Mouse (Mus musculus) right cerebral cortex, postnatal 25 days (tissue): ENCODE measurements around the gene Mgmt.

Experiments used
- DNase-seq: peaks from one replicate; pipeline ENCODE4 v3.0.0; 2022

Gene Mgmt

DNA sequence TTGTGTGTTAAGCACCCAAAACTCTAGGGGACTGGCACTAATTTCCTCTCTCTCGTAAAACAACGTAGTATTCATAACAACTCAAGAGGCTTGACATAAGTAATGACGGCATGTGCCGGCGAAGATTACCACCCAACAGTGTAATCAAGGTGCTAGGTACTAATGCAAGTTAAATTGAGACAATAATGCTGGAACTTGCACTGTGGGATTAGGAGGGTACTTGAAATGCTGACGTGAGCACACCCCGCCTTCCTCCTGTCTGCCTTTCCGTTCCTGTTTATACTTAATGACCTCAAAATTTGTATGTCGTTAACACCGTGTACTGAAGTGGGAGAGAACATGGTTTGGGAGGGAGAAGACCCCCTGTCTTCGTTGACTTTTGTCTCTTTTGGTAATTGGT, 110.9 kb downstream of the Mgmt start:
- DNase-seq: no peak

DNA sequence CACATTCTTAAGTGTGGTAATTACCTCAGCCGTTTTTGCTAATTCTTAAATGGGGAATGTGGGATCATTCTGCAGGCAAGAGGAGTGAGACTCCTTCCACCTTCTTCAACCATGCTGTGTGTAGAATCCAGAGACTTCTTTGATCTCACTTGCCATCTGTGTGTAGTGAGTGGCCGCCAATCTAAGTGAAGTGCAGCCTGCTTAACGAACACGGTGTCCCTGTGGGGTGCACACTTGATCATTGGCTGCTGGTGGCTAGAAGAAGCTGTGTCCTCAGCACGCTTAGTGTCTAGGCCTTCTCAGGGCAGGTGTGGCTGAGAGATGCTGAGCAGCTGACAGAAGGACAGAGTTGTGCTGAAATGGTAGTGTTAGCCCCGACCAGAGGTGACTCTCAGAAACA, 113.9 kb downstream of the Mgmt start:
- no peak for DNase-seq

DNA sequence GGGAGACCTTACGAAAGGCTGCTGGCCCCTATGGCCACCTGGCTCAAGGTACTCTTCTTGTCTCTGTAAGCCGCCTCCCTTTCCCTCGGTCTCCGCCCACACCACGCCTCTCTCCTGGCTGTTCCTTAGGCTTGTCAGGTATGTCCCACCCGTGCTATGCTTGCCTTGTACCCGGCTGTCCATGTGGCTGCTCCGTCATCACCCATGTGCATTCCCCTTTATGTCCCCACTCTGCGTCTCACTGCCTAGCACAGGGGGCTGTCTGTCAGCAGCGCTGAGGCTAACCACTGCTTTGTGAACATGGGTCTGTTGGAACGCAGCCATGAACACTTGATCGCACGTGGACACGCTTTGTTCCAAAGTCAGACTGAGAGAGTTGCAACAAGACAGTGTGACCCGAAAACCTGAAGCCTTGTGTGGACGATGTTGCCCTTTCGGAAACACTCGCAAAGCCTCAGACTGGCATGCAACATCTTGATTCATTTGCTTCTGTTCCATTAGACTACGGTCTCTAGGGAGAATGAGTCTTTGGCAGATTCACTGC, 115.4 kb downstream of the Mgmt start:
- no peak for DNase-seq

DNA sequence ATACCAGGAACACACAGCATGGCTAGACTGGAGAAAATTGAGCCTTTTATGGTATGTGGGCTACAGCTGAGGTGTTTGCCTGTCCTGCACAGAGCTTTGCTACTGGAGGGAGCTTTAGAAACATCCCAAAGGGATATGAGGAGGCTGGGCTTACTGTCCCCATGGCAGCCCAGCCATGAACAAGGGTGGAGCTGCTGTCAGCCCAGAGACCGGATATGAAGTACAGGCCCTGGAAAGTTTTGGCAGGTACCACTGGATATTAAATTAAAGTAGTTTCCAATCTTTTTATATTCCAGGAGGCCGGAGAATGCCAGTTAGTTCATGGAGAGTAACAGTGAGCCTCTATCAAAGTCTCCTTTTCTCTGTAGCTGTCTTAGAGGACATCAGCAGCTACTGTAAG, 116.0 kb downstream of the Mgmt start:
- no peak for DNase-seq

DNA sequence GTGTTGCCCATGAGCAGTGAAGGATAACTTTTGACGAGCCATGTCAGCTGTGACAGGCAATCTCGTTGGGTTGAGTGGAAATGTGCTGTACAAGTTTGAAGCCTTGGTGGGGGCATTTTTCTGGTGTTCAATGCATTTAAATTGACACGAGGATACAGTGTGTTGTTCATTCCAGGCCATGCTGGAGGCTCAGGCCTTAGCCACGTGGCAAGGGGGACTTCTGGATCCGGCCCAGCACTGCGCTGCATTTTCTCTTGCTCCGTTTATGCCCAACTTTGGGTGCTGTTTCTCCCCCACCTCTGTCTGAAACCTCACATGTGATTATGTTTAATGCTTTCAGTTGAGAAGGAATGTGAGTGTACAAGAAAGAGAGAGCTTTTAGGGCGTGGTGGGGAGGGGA, 118.3 kb downstream of the Mgmt start:
- no peak for DNase-seq

DNA sequence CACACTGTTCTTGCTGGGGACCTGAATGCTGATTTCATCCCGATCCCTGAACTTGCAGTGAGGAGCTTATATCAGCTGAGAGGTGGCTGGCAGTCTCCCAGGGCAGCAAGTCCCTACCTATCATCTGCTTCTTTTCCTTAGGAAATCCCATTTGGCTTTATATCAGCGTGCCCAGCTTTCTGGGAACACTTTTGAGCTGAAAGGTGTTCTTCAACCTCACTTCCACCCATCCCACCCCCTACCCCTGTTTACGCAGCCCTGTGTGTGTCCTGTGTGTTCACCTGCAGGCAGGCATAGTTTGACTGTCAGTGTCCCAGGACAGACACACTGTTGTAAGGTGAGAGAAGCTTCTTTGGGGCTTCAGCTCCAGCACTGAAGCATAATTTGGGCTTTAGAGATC, 119.0 kb downstream of the Mgmt start:
- no peak for DNase-seq

DNA sequence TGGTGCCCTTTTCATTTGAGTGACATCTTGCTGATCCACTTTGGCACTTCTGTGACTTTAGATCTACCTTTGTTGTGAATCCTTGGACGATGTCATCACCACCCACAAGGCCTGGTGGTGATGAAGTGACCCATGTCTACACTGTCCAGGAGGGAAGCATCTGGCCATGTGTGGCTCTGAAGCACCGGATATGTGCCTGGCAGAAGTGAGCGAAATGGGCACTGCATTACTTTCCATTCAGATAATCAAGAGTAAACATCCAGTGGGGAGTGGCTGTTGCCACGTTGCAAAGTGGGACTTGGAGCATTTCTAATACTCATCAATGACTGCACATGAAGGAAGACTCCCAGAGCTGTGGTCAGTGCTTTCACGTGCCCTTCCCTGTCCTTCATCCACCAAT, 124.2 kb downstream of the Mgmt start:
- no peak for DNase-seq

DNA sequence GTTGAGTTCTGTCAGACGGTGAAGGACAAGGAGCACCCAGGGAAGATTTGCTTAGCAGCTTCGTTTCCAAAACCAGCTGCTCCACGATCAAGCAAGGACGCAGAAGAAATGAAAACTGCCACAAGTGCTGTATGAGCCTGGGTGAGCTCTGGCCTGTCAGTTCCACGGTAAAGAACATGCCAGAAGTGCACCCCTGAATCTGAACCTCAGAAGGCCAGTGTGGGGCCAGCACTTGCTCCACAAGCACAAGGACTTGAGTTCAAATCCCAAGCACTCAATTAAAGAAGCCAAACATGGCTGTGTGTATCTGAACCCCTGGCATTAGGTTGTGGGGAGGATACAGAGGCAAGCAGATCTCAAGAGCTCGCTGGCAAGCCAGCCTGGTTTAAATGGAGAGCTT, 125.8 kb downstream of the Mgmt start:
- no peak for DNase-seq

DNA sequence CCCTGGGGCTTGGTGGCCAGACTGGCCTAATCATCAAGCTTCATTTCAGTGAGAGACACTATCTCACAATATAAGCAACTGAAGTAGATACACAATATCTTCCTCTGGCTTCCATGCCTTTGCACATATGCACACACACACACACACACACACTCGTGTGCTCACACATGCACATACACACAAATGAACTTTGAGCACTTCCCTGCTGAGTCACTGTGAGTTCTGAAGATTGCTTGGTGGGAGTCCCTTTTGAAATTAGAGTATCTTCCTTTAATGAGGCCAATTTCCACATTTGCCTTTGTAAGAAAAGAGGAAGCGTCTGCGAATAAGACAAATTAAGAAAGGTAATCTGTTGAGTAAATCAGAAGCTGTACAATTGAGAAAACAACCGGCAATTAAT, 136.4 kb downstream of the Mgmt start:
- DNase-seq: no peak

DNA sequence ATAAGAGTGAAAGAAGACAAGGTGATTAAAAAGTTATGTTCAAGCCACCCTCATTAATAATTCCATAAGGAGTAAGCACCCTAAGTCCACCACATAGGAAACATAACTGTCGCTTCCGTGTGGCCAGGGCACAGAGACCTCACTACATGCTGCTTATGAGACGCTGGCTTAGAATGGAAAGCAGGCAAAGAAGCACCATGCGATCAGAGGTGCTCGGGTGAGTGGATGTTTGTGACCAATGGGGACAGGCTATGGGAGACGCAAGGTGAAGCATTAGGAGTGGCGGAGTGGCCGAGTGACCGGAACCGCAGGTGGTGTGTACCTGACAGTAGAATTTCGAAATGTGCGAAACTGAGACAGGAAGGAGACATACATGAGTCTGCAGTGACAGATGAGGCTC, 138.8 kb downstream of the Mgmt start:
- DNase-seq: no peak

DNA sequence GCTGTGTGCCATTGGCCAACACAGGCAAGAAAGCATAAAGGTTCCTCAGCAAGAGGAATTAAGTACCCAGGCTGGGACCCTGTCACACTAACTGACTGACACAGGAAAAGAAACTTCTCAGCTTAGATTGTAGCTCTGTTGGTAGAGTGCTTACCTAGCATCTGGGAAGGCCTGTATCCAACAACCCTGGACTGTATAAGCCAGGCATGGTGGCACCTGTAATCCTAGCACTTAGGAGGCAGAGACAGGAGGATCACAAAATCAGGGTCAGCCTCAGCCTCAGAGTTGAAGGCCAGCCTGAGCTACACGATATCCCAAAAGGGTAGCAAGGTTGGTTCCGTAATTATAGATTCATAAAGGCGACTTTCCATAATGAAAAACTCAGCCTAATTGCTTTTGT, 140.6 kb downstream of the Mgmt start:
- DNase-seq: no peak

DNA sequence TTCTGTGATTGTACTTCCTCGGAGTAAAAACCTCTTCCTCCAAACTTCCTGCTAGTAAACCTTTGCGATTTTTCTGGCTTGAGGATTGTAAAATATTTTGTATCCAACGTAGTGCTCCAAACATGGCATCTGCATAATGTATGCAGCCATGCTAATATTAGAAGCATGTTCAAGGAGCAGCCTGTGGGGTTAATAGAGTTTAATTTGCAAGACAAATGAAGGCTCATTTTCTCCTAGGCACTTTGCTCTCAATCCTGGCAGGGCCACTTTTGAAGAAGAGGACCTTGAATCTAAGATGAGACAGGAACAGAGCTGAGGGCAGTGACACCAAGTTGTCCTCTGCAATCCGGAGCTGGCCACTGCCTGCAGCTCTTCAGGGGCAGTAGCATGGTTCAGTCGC, 141.5 kb downstream of the Mgmt start:
- no peak for DNase-seq

DNA sequence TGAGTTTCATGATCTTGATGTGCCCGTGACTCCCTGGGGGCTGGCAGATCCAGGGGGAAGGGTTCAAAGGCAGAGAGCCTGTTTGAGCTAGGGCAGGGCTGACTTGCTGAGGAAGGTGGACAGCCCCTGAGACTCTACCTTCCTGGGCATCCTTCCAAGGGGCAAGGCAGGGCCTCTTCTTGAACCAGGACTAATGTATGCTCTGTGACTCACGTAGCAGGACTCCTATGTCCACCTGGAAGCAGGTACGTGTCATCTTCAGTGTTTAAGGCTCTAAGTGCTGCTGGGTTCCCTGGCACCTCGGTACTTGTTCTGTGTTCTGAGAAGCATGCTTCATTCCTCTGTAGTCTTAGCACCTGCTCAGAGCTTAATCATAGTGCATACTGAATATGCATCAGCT, 143.1 kb downstream of the Mgmt start:
- no peak for DNase-seq

DNA sequence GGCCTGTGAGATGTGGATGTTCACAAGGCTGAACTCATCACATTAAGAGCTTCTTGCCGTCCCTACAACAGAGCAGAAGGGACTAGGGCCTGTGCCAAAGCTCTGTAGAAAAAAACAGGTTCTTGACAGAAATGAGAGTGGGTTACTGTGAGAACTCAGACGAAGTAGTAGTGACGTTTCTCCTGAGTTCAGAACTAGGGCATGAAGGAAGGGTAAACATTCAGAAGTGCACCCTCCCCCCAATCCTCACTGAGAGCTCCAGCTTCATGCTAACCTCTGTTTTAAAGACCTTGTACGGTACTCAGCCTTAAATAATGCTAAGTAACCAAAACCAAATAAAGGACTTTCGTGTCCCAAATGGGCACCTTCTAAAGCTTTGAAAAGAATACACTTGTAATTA, 143.5 kb downstream of the Mgmt start:
- no peak for DNase-seq

DNA sequence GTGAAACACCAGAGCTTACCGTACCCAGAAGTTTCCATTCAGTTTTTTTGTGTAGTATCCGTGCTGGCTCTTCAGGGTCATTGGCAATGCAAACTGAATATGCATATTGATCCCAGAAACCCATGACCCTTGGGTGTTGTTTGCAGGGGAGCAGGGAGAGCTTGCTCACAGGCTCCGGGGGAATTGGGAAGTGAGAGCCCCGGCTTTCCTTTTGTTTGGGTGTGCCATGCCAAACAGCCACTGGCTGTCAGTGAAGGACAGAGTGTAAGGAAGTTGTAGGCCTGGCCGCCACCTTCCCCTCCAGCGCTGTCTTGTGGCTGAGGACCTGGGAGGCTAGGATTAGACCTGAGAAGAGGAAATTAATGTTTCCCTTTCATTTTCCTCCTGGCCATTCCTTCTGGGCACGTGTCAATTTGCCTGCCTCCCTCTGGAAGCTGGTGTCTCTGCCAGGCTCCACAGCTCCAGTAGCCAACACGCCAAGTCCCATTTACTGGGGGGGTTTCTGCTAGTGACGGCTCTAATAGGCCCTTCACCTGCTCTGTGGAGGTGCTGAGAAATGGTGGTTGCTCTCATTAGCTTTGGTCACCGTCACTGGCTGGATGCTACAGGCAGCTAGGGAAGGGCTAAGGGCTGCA, 144.0 kb downstream of the Mgmt start:
- no peak for DNase-seq

DNA sequence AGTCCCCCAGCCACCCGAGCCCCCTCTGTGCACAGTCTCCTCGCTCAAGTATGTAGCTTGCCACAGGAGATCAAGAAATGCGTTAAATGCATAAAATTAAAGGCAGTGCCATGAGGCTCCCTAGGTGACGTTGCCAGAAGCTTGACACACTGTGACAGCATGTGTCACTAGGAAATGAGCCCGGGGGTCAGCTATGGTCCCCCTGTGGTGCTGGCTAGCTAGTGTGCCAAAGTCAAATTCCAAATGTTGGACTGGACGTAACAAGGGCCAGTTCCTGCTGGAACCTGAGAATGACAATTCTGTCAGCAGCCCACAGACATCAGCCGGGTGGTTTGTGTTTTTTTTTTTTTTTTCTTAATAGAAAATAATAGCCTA, 144.5 kb downstream of the Mgmt start:
- DNase-seq: no peak

DNA sequence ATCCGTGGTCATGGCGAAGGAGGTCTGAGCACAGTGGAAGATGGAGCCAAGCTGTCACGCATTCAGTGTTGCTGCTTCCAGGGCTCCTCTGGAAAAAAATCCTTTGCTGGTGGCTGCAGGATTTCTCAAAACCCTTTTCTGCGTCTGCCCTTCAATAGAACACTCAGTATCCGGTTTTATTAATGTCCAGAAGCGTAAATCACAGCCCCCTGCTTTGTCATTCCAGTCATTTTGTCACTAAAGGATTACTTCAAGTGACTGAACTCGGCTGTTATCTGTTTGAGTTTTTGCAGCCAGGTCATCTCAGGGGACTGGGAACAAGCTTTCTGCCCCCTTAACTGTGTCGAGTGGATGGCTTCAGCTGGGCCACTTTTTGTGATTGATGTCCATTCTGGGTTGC, 146.2 kb downstream of the Mgmt start:
- DNase-seq: no peak

DNA sequence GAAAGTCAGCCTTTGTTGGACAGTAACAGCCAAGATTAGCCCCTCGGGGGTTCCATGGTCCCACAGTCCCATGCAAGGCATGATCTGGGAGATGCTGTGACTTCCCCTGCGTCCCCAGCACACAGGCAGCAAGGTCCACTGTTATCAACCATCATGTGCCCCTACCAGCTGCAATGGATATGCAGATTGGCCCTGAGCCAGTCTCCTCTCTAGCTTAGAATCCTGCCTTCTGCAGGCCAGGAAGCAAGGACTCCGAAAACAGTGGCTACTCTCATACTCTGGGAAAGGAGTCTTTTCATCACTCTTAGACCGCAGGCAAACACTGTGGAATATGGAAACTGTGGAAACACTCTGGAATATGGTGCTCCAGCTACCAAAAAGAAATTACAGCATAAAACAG, 152.5 kb downstream of the Mgmt start:
- no peak for DNase-seq

DNA sequence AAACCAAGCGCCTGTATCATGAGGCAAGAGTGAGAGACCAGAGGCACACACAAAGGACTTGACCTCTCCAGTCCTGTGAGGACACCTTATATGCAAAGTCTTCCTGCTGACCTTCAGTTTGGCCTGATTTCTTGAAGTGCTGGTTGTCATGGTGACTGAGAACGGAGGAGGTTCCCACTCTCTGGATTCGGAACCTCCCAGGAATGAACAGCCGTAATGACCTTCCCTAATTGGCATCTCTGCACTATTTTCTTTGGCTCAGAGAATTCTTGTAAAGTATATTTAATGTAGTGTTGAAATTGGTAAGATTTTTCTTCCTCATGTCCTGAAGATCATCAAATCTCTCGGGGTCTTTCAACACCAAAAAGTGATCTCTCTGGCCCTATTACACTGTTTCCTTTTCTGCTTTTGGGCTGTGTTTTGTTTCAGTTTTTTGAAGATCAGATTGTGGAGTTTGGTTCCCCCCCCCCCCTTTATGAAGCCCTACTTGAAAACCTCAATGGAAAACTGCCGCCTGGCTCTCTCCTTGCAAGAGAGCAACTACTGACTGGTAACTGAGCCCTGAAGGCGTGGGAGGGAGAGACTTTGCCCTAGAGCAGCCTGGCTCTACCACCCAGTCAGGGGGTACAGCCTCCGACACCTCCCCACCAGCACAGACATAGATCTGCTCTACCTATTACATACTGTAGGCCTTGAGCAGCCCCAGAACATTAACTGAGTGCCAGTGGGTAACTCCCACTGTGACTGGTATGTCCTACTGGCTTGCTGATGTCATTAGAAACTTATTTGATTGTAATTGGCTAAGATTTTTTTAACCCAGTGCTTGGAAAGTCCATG, 153.9 kb downstream of the Mgmt start:
- no peak for DNase-seq

DNA sequence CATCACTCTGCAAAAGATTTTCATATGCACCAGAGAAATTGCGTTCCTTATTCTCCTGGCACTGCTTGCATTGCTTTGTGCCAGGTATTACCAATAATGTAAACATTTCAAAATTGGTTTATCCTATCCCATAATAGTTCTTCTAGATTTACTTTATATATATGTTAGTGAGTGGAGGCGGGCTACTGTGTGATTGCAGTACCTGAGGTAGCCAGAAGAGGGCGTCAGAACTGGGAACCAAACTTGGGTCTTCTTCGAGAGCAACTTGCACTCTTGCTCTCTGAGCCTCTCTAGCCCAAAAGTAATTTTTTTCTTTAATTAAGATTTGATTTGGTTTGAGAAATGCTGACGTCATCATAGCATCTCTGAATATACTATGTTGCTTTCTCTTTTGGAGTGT, 159.9 kb downstream of the Mgmt start:
- no peak for DNase-seq

DNA sequence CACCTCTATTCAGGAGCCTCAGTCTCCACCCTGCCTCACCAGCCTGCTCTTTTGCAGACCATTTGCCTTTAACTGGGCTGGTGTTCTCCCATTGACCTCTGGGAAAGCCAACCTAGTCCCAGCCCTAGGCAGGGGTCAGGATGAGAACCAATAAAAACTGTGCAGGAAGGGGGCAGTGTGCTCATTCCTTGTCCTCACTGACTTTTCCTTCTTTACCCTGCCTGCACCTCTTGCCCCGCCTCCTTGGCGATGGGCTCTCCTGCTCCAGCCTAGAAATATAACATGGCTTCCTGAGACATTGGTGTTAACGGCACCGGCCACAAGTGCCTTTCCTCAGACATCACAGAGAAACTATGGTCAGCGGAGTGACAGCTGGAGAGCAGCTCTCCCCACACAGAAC, 161.7 kb downstream of the Mgmt start:
- no peak for DNase-seq

DNA sequence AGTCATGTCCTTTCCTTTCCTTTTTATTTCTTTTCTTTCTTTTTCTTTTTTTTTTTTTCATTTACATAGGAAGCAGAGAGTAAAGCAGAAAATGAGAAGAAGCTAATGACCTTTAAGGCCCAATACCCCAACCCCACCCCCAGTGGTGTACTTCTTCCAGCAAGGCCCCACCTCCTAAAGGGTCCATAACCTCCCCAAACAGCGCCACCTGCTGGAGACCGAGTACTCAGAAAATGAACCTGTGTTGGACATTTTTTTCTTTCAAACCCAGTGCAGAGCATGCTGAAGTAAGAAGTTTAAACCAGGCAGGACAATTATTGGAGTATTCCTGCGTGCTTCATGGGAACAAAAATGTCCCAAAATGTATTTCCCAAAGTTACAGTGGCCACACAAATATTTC, 166.1 kb downstream of the Mgmt start:
- DNase-seq: no peak

DNA sequence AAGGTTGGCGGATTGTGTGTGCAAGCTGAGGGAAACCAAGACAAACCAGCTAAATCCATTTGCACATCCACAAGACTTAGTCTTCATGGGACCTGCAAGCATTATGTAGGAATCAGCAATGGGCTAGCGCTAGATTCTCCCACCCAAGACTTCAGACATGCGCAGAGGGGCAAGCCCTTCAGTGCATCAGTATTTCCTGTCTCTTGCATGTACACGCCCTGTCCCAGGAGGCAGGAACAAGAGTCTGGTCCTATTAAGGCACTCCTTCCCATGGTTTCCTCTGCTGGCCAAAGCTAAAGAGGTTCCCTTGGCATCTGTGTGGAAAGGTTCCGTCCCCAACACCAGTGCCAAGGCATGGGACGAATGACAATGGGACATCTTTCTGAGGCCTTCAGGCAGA, 166.7 kb downstream of the Mgmt start:
- DNase-seq: no peak

DNA sequence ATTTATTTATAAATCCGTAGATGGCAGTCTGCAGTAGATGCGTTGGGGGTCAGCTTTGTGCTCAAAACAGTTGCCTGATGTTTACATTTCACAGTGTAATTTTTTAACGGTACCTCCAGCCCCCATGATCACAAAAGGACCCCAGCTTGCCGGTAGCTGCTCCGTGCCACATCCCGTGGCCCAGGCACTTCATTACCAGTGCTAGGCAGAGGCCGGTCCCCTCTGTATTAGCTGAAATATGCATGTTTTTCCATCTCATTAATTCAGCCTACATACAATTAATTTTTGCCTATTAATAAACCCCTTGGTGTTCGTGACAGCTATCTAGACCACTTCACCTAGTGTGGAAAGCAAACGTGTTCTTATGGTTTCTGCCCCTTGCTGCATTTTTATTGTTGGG, 169.8 kb downstream of the Mgmt start:
- no peak for DNase-seq

DNA sequence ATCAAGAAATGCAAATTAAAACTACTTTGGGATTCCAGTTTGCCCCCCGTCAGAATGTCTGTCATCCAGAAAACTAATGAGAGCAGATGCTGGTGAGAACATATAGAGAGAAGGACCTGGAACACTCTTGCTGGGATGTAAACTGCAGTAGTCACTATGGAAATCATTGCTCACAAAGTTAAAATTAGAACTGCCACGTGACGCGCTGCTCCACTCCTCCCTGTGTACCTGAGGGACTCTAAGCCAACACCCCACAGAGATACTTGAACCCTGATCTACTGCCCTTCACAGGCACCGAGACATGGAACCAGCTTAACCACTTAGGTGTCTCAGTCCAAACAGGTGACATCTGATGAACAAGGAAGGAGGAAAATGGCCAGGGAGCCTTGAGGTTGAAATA, 171.0 kb downstream of the Mgmt start:
- no peak for DNase-seq
